Mouse (Mus musculus) thymus, adult 2 months (tissue): ENCODE data around the gene Snta1. TPM values are rescaled to one million over a fixed set of nuclear protein-coding genes. Genes with fewer than 3 reads are reported as not detected.

ENCODE experiments used
- DNase-seq: peaks from one replicate; pipeline ENCODE4 v3.0.0; 2021
- H3K27ac ChIP-seq: fragments of 200-500 bp; 2 replicates; pipeline ENCODE4 v1.5.1; 2012; ENCODE audit warnings: low read length, control low read depth; ENCODE audit not compliant: control insufficient read depth, insufficient read depth
- H3K27me3 ChIP-seq: fragments of 200-500 bp; 2 replicates; pipeline ENCODE4 v1.6.1; 2012; ENCODE audit warnings: mild to moderate bottlenecking, low read length, moderate library complexity, mixed read lengths; ENCODE audit not compliant: control insufficient read depth, insufficient read depth
- H3K36me3 ChIP-seq: fragments of 200-500 bp; 2 replicates; pipeline ENCODE4 v1.6.1; 2012; ENCODE audit warnings: mild to moderate bottlenecking, low read length, moderate library complexity; ENCODE audit not compliant: control insufficient read depth, insufficient read depth
- H3K4me1 ChIP-seq: fragments of 200-500 bp; replicated peaks from 2 replicates; pipeline ENCODE4 v1.6.1; 2012; ENCODE audit warnings: low read length; ENCODE audit not compliant: control insufficient read depth, insufficient read depth
- H3K4me3 ChIP-seq: fragments of 200-500 bp; 2 replicates; pipeline ENCODE4 v1.5.1; 2012; ENCODE audit warnings: mild to moderate bottlenecking, low read length, control low read depth, moderate library complexity; ENCODE audit not compliant: control insufficient read depth, insufficient read depth
- CTCF ChIP-seq: fragments of 200-500 bp; IDR thresholded peaks from 2 replicates; pipeline ENCODE4 v1.5.1; 2012; ENCODE audit warnings: mild to moderate bottlenecking, control low read depth, low read length, moderate library complexity, borderline replicate concordance; ENCODE audit not compliant: control insufficient read depth, poor library complexity, insufficient read depth; ENCODE audit errors: extremely low read depth
- POLR2A ChIP-seq: fragments of 200-500 bp; IDR thresholded peaks from 2 replicates; pipeline ENCODE4 v1.6.1; 2012; ENCODE audit warnings: mild to moderate bottlenecking, low read length, control low read depth, moderate library complexity; ENCODE audit not compliant: control insufficient read depth, poor library complexity, insufficient read depth; ENCODE audit errors: extremely low read depth
- WGBS: fragments of 180-500 bp; shearing (Covaris S2); methylation state at CpG from one replicate; pipeline ENCODE4 v1.1.7; 2018; 5-methylcytosine and 5-hydroxymethylcytosine counted together
- polyA plus RNA-seq: library from polyadenylated mRNA; depleted of rRNA; stranded (reverse); fragments of >200 nt; gene quantifications from 2 replicates; pipeline ENCODE4 v1.2.3, GENCODE M21; 2012

Snta1 gene
- polyA plus RNA-seq, 1 experiment, result 9.6 TPM

GRCm38 (mm10) chr2:154425522-154425921 is 17.6 kb upstream of the Snta1 start:
- Histone ChIP-seq H3K27me3 (no peaks in the 10 kb centered on the region), H3K4me3 (no peak overlapping the region), H3K4me1 (no peaks in the 10 kb centered on the region), H3K36me3 (no peaks in the 10 kb centered on the region), H3K27ac (no peak overlapping the region)
- DNase-seq, result no peak
- no peak for TF ChIP-seq CTCF
- no peak for TF ChIP-seq POLR2A
- WGBS, result 95% methylated on average over 3 of the region's 3 CpGs

- Histone ChIP-seq H3K36me3 (no peaks in the 10 kb centered on the region), H3K4me3 (no peak overlapping the region), H3K27me3 (no peaks in the 10 kb centered on the region), H3K27ac (no peak overlapping the region), H3K4me1 (no peaks in the 10 kb centered on the region)
- DNase-seq, result no peak
- WGBS, result 92% methylated on average over 2 of the region's 2 CpGs
- TF ChIP-seq POLR2A, result no peak
- no peak for TF ChIP-seq CTCF
Measured at GRCm38 (mm10) chr2:154423548-154423947, 15.6 kb upstream of the Snta1 start.

GRCm38 (mm10) chr2:154422181-154422580 is 14.3 kb upstream of the Snta1 start:
- 86% methylated on average over 5 of the region's 5 CpGs for WGBS
- H3K27ac ChIP-seq, result no peak overlapping the region
- H3K36me3 ChIP-seq, result no peaks in the 10 kb centered on the region
- H3K27me3 ChIP-seq, result no peaks in the 10 kb centered on the region
- TF ChIP-seq POLR2A (no peak), CTCF (no peak)
- no peaks in the 10 kb centered on the region for H3K4me1 ChIP-seq
- DNase-seq, result no peak
- H3K4me3 ChIP-seq, result no peak overlapping the region

- DNase-seq, result no peak
- WGBS, result 89% methylated on average over 7 of the region's 7 CpGs
- Histone ChIP-seq H3K36me3 (no peaks in the 10 kb centered on the region), H3K27me3 (no peaks in the 10 kb centered on the region), H3K27ac (no peak overlapping the region), H3K4me3 (no peak overlapping the region), H3K4me1 (no peaks in the 10 kb centered on the region)
- no peak for TF ChIP-seq CTCF
- TF ChIP-seq POLR2A, result no peak
Measured at GRCm38 (mm10) chr2:154420942-154421731, 13.2 kb upstream of the Snta1 start.

GRCm38 (mm10) chr2:154419631-154420515 is 12.0 kb upstream of the Snta1 start:
- Histone ChIP-seq H3K36me3 (no peaks in the 10 kb centered on the region), H3K27me3 (no peaks in the 10 kb centered on the region), H3K27ac (no peak overlapping the region), H3K4me1 (no peaks in the 10 kb centered on the region), H3K4me3 (no peak overlapping the region)
- no peak for DNase-seq
- no peak for TF ChIP-seq CTCF
- no peak for TF ChIP-seq POLR2A
- WGBS, result 96% methylated on average over 9 of the region's 9 CpGs

GRCm38 (mm10) chr2:154418001-154418400 is 10.1 kb upstream of the Snta1 start:
- 89% methylated on average over 7 of the region's 7 CpGs for WGBS
- no peaks in the 10 kb centered on the region for H3K4me1 ChIP-seq
- DNase-seq, result no peak

More at GRCm38 (mm10) chr2:154418001-154418400, 10.1 kb upstream of the Snta1 start:
- TF ChIP-seq CTCF (no peak), POLR2A (no peak)
- Histone ChIP-seq H3K27me3 (no peaks in the 10 kb centered on the region), H3K4me3 (no peak overlapping the region), H3K27ac (no peak overlapping the region), H3K36me3 (no peaks in the 10 kb centered on the region)
